Mouse (Mus musculus) retina, embryonic 14.5 days (tissue): Measurements from ENCODE around the gene Ube2e2.

ENCODE experiments used
- DNase-seq: peaks from one replicate; pipeline ENCODE4 v3.0.0-alpha.2; 2015; ENCODE audit warnings: low spot score

Gene Ube2e2

DNA sequence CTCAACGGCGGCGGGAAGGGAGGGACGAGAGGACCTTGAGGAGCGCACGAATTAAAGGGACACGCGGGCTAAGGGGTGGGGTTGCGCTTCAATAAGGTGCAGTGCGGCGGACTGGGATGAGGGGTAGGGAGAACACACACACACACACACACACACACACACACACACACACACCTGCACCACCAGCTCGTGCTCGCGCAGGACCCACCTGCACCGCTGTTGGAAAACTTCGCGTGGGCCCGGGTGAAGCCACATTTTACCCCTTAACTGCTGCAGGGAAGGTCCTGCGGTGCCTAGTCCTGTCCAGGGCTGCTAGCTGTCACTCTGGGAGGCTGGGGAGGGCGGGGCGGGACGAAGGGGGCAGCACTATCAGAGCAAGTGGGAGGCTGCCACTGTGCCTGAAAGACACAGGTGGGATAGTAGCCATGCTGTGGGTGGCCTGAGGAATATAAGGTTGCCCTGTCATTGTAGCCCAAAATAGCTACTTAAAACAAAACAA is at the start of gene Ube2e2:
TSS of gene Ube2e2 (minus strand) at position 321 of the 499 bp plus-strand sequence.
- peak; percentile 25 for DNase-seq

DNA sequence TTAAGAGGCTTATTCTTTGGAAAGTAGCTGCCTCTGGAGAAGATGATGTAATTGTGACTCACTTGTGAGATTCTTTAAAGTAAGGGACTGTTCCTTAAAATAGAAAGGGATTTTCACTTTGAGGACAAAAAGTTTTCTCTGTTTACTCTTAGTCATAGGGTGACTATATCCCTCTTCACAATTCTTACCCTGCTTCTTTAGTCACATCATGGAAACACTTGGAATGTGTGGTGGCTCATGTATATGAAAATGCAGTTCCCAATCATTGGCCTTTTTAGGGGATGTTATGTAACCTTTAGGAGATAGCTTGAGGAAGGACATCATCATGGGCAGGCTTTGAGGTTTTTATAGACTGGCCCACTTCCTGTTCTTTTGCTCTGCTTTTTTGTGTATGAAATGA is 46.0 kb upstream of the Ube2e2 start:
- DNase-seq, result no peak

DNA sequence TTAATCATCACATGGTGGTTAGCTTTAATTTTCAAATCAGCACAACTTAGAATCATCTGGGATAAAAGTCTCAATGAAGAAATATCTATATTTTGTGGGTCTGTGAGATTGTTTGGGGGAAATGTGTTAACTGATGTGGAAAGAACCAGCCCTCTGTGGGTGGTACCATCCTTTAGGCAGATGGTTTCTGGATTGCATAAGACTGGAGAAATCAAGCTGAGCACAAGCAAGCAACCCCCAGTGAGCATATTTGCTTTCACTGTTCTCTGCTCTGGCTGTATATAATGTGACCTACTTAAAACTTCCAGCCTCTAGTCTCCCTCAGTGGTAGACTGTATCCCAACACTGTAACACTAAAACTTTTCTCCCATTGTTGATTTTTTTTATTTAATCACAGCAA is 9.5 kb upstream of the Ube2e2 start:
- DNase-seq, result no peak

- peak; percentile 92 for DNase-seq
Observed at GRCm38 (mm10) chr14:18893121-18893946, 733 bp downstream of the Ube2e2 start.

DNA sequence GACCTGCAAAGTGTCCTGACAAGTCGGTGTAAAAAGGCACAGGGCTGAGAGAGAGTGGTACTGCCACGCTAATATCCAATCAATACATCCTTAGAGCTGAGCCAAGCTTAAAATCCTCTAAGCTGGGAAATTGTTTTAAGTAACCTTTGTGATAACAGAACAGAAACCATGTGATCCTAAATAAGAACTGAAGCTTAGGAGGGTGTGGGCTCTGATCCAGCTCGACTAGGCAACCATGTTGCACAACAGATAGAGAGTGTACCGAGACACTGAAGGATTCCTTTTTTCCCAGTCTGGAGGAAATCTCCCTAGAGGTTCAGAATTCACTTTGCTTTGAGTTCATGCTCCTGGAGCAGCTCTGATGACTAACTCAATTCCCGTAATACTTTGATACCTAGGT is 4.5 kb downstream of the Ube2e2 start:
- DNase-seq, result no peak

- no peak for DNase-seq
Observed at GRCm38 (mm10) chr14:18882493-18882892, 11.6 kb downstream of the Ube2e2 start.

DNA sequence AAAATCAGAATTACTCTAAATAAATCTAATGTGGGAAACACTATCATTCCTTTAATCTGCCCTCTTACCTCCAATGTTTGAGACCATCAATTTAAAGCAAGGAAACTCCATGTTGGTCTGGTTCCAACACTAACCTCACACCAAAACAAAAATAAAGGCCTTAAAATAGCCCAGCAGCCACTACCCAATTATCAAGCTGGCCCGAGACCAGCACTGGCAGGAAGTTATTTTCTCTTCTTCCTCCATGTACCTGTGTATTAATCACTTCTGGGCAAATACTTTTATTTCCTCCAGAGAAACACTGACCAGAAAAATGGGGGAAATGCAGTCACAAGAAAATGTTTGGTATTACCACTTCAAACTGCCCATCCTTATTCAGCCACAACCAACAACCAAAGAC is 23.4 kb downstream of the Ube2e2 start:
- DNase-seq, result no peak

DNA sequence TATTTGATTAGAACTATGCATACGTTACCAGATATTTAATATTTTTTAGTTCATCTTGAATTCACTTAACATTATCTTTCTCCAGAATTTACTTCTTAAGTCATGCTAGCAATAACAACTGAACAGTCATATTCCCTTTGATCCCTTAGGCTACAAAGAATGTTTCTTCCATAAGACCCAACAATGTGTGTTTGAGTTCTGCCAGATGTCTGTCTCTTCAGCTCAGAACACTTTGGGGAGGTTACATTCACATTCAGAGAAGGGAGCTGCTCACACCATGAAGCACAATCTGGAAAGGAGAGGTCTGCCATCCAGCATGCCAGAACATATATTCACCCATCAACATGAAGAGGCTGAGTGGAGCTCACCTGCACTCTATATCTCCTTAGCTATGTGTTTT is 65.4 kb downstream of the Ube2e2 start:
- DNase-seq, result no peak

DNA sequence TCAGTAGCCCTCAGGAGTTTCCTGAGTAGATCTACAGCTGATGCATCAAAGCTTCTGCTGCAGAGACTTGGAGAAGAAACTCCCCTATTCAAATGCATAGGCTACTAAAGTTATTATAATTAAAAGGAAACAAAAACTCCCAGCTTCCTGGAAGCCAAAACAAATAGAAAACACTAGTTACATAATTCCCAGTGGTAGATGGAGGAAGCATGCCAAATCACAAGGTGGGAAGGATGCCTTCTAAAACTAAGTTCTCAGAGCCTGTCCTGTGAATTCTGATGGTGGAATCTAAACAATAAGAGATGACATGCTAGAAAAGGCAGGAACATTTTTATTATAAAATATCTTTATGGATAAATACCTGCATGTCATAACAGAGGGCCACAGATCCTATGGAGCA is 67.3 kb downstream of the Ube2e2 start:
- DNase-seq, result no peak

DNA sequence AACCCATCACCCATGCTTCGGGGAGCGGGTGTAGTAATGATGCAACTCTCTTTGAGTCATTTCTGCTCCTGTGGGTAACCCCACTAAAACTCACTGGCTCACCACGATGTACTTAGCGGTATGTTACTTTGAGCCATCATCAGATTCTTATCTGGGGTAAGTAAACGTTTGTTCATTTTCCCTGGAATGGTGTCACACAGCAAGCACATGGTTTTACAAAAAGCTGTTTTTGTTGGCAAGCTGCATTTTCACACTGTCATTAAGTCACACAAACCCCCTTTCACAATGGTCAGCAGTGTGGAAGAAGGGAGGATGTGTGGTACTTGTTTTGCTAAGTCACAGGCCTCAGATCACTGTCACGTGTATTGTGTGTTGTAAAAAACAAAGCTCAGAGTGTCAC is 73.4 kb downstream of the Ube2e2 start:
- DNase-seq, result no peak

DNA sequence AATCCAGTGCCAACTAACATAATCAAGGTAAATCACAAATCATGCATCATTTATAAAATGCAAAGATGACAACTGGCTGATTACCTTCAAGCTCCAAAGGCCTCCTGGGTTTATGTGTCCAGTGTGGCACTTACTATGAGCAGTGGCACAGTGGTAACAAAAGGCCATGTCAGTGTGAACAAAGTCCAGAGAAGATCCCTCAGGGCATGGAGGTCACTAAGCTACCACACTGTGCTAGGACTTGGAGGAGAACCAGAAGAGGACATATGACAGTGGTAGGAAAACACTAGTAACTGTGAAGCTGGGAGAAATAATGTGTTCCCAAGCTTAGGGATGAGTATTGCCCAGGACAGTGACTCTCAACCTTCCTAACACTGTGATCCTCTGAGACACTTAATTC is 97.2 kb downstream of the Ube2e2 start:
- no peak for DNase-seq

DNA sequence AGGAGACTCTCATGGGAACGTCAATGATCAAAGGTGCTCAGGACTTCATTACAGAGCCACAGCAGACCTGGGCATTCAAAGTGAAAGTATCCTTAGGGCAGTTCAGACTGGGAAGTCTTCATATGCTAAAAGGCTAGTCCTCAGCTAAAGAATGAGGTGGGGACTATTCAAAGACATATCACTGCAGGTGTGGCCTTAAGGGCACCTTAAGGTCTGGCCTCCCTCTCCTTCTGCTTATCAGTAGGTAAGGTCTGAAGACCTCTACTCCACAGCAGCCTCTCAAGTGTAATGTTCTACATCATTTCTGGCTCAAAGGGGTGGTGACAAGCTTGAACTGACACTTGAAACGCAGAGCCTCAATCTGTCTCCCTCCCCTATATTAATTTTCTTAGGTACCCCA is 98.3 kb downstream of the Ube2e2 start:
- DNase-seq, result no peak

DNA sequence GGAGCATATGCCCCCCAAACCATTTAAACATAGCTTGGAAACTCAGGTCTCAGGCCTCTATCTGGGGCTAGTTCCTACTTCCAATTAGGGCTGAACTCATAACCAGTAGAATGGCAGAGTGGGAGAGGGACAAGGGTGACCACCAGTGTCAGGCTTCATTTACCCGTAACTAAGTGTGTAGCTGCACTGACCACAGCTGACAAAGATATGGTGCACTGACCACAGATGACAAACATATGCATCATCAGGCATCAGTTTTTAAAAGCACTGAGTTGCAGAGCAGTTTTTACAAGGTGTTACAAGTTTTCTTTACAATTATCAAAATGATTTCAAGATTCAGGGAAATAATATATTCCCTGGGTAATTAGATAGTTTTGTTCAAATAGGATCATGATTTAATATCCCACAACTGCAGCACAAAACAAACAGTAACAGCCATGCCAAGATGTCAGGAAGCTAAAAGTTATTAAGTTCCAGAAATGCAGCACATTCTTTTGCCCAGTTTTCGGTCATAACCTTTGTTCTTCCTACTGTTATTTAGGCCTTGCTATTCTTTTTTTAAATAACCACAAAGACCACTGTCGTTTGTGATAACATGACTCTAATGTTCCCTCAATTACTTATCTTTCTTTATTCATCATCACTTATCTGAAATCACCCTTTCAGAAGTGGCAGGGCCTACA is 114.9 kb downstream of the Ube2e2 start:
- DNase-seq, result no peak

GRCm38 (mm10) chr14:18778241-18778640 is 115.8 kb downstream of the Ube2e2 start:
- no peak for DNase-seq

GRCm38 (mm10) chr14:18776132-18776531 is 117.9 kb downstream of the Ube2e2 start:
- no peak for DNase-seq

DNA sequence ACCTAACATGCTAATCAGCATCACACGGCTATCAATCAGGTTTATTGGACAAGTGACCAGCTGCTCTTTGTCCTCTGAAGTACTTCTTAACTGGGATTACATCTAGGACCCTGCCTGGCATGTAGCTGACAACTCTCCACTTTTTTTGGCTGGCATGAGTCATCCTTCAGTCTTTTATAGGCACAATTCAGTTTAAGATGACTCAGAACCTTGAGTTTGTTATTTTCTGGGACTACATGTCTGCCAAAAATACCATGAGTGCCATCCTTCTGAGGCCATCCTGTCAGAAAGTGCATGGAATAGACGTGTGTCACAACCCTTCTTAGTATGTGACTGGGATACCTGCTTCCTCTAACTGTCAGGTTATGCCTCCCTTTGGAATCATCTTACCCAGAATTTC is 120.3 kb downstream of the Ube2e2 start:
- no peak for DNase-seq

DNA sequence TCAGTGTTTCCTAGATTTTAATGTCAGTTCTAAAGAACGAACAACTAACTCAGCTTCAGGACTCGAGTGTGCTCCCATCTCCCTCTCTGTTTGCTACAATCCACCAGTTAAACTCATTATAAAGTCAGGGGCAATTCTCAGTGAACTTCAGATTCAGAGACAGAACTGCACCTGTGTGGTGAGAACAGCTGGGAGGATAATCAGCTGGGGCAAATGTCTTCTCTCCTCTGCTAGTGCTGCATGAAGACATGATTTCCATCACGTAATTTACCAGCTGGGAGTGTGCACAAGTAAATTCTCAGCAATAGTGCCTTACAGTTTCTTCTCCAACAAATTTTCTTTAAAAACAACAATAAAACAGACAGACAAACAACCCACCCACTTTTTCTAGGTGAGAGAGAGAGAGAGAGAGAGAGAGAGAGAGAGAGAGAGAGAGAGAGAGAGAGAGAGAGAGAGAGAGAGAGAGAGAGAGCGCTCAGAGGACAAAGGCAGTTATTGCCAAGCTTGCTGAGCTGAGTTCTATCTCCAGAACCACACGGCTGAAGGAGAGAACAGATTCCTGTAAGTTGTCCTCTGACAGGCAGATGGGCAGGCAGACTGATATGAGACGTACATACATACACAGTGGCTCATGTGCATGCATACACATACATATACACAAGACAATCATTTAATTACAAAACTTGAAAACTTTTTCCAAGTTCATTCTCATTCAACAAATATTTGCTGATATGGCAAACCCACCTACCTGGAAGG is 134.3 kb downstream of the Ube2e2 start:
- DNase-seq, result no peak

DNA sequence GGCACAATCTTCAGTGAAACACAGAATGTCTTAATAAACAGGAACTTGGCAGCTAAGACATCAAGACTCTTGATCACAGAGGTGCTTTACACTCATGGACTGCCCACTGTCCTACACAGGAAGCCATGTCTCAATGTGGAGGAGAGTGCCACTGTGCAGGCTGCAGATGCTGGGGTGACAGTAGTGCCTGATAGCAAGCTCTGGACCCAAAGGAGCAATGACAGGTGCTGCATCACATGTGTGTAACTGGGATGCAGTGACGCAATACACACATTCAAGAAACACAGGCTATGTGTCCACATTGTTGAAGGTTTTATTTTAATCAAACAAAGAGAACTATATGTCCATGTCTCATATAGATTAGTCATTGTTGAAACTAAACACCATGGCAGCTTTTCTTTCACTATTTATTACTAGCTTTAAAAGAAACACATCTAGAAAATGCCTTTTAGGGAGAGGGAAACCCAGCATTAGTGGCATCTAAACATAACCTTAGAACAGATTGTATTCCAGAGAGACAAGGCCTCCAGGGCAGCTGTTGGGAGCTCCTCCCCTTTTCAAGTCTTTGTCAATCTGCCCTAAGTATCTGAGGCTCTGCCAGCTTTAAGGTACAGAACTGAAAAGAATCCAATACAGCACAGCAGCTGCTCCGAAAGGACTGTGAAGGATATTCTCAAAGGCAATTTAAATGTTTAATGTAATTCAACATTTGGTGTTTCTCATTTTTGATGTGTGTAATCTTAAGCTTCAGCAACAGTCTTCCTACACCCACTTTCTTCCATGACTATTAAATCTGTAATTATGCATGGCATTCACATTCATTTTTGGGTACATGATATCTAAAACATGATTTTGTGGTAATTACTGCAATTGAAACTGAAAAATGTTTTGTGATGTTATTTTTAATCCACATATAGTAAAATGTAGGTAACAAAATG is 135.2 kb downstream of the Ube2e2 start:
- no peak for DNase-seq

GRCm38 (mm10) chr14:18758003-18758402 is 136.1 kb downstream of the Ube2e2 start:
- DNase-seq, result no peak

DNA sequence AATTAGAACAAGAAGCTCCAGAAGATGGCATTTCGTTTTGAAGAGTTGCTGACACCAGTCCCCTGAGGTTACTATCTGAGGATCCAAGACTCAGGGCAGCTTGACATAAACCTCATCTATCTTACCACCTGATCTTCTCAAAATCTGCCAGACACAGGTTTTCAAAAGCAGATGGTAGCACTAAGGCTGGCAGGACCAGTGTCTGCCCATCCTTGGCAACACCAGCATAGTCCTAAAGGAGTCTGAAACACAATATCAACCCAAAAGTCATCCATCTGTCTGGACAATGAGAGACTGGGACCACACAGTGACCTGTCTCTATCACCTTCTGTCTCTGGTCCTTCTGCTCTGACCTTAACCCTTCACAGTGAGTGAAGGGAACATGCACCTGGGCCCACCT is 138.7 kb downstream of the Ube2e2 start:
- DNase-seq, result no peak

- DNase-seq, result no peak
Observed at GRCm38 (mm10) chr14:18754595-18754994, 139.5 kb downstream of the Ube2e2 start.

DNA sequence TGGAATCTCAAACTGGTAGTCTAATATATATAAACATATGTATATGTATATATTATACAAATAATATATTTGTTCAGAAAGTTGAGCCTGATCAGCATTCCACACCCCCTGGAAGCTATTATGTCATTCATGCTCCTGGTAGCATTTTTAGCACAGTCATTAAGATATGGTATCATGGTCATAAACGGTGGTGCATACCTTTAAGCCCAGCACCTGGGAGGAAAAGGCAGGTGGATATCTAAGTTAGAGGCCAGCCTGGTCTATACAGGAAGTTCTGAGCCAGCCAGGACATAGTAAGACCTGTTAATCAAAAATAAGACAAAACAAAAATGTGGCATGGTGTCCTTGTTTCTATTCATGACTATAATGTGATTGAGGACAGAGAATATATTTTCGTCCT is 140.1 kb downstream of the Ube2e2 start:
- no peak for DNase-seq
